Mouse (Mus musculus): Measurements from ENCODE around the gene Polr2f. TPM values are rescaled to one million over a fixed set of nuclear protein-coding genes. Genes with fewer than 3 reads are reported as not detected.
A peak's percentile ranks its signal among the peaks of the same experiment; 100 is the strongest.

Polr2f gene
- polyA plus RNA-seq, 1 experiment, result 134 TPM

- Histone ChIP-seq H3K27ac (ENCODE audit: insufficient read depth, low read length) (no peak overlapping the region), H3K4me1 (ENCODE audit: control insufficient read depth, insufficient read depth, low read length) (no peaks in the 10 kb centered on the region), H3K4me3 (ENCODE audit: insufficient read depth, low read length) (no peak overlapping the region)
- 0 out of 2 replicates have a peak, but pooled peaks have one; percentile 26 for TF ChIP-seq CTCF (IDR thresholded peaks at IDR 0.05; ENCODE audit: extremely low read depth, insufficient read depth, low read length)
- no peak for TF ChIP-seq POLR2A (IDR thresholded peaks at IDR 0.05; ENCODE audit: extremely low read depth, insufficient read depth, low read length)
These were observed 12.6 kb upstream of the Polr2f start for GRCm38 (mm10) chr15:79128208-79128607.

GRCm38 (mm10) chr15:79129311-79129710 lies 11.5 kb upstream of the Polr2f start:
- no peaks in the 10 kb centered on the region for H3K4me1 ChIP-seq (ENCODE audit: control insufficient read depth, insufficient read depth, low read length)
- TF ChIP-seq CTCF (IDR thresholded peaks at IDR 0.05; ENCODE audit: extremely low read depth, insufficient read depth, low read length) (no peak), POLR2A (IDR thresholded peaks at IDR 0.05; ENCODE audit: extremely low read depth, insufficient read depth, low read length) (no peak)
- no peak overlapping the region for H3K4me3 ChIP-seq (ENCODE audit: insufficient read depth, low read length)
- no peak overlapping the region for H3K27ac ChIP-seq (ENCODE audit: insufficient read depth, low read length)

- H3K4me3 ChIP-seq (ENCODE audit: insufficient read depth, low read length), result no peak overlapping the region
- H3K27ac ChIP-seq (ENCODE audit: insufficient read depth, low read length), result no peak overlapping the region
- no peaks in the 10 kb centered on the region for H3K4me1 ChIP-seq (ENCODE audit: control insufficient read depth, insufficient read depth, low read length)
- TF ChIP-seq POLR2A (IDR thresholded peaks at IDR 0.05; ENCODE audit: extremely low read depth, insufficient read depth, low read length), result no peak
- no peak for TF ChIP-seq CTCF (IDR thresholded peaks at IDR 0.05; ENCODE audit: extremely low read depth, insufficient read depth, low read length)
These were observed 10.0 kb upstream of the Polr2f start for GRCm38 (mm10) chr15:79130782-79131181.

- Histone ChIP-seq H3K27ac (ENCODE audit: insufficient read depth, low read length) (no peak overlapping the region), H3K4me3 (ENCODE audit: insufficient read depth, low read length) (no peak overlapping the region), H3K4me1 (ENCODE audit: control insufficient read depth, insufficient read depth, low read length) (no peaks in the 10 kb centered on the region)
- TF ChIP-seq CTCF (IDR thresholded peaks at IDR 0.05; ENCODE audit: extremely low read depth, insufficient read depth, low read length), result no peak
These were observed 9.4 kb upstream of the Polr2f start for GRCm38 (mm10) chr15:79131442-79131841.

GRCm38 (mm10) chr15:79133191-79133661 lies 7.6 kb upstream of the Polr2f start:
- no peaks in the 10 kb centered on the region for H3K4me1 ChIP-seq (ENCODE audit: control insufficient read depth, insufficient read depth, low read length)
- no peak overlapping the region for H3K4me3 ChIP-seq (ENCODE audit: insufficient read depth, low read length)
- no peak for TF ChIP-seq POLR2A (IDR thresholded peaks at IDR 0.05; ENCODE audit: extremely low read depth, insufficient read depth, low read length)
- no peak for TF ChIP-seq CTCF (IDR thresholded peaks at IDR 0.05; ENCODE audit: extremely low read depth, insufficient read depth, low read length)
- H3K27ac ChIP-seq (ENCODE audit: insufficient read depth, low read length), result no peak overlapping the region

- Histone ChIP-seq H3K27ac (ENCODE audit: insufficient read depth, low read length) (no peak overlapping the region), H3K4me3 (ENCODE audit: insufficient read depth, low read length) (no peak overlapping the region), H3K4me1 (ENCODE audit: control insufficient read depth, insufficient read depth, low read length) (no peaks in the 10 kb centered on the region)
- TF ChIP-seq CTCF (IDR thresholded peaks at IDR 0.05; ENCODE audit: extremely low read depth, insufficient read depth, low read length), result no peak
- no peak; the same call in 1 of the 2 replicates for TF ChIP-seq POLR2A (IDR thresholded peaks at IDR 0.05; ENCODE audit: extremely low read depth, insufficient read depth, low read length)
These were observed 6.1 kb upstream of the Polr2f start for GRCm38 (mm10) chr15:79134496-79135270.

GRCm38 (mm10) chr15:79135332-79135731 lies 5.5 kb upstream of the Polr2f start:
- Histone ChIP-seq H3K27ac (ENCODE audit: insufficient read depth, low read length) (no peak overlapping the region), H3K4me1 (ENCODE audit: control insufficient read depth, insufficient read depth, low read length) (no peaks in the 10 kb centered on the region), H3K4me3 (ENCODE audit: insufficient read depth, low read length) (no peak overlapping the region)
- TF ChIP-seq POLR2A (IDR thresholded peaks at IDR 0.05; ENCODE audit: extremely low read depth, insufficient read depth, low read length) (0 out of 2 replicates have a peak, but pooled peaks have one; percentile 26), CTCF (IDR thresholded peaks at IDR 0.05; ENCODE audit: extremely low read depth, insufficient read depth, low read length) (no peak)

GRCm38 (mm10) chr15:79135783-79136575 lies 4.8 kb upstream of the Polr2f start:
- Histone ChIP-seq H3K27ac (ENCODE audit: insufficient read depth, low read length) (no peak overlapping the region), H3K4me3 (ENCODE audit: insufficient read depth, low read length) (no peak overlapping the region), H3K4me1 (ENCODE audit: control insufficient read depth, insufficient read depth, low read length) (no peaks in the 10 kb centered on the region)
- no peak for TF ChIP-seq CTCF (IDR thresholded peaks at IDR 0.05; ENCODE audit: extremely low read depth, insufficient read depth, low read length)
- TF ChIP-seq POLR2A (IDR thresholded peaks at IDR 0.05; ENCODE audit: extremely low read depth, insufficient read depth, low read length), result no peak

GRCm38 (mm10) chr15:79139640-79140039 lies 1.2 kb upstream of the Polr2f start:
- H3K27ac ChIP-seq (ENCODE audit: insufficient read depth, low read length), result no peak overlapping the region
- H3K4me3 ChIP-seq (ENCODE audit: insufficient read depth, low read length), result no peak overlapping the region
- no peaks in the 10 kb centered on the region for H3K4me1 ChIP-seq (ENCODE audit: control insufficient read depth, insufficient read depth, low read length)
- TF ChIP-seq CTCF (IDR thresholded peaks at IDR 0.05; ENCODE audit: extremely low read depth, insufficient read depth, low read length) (peak; percentile 41), POLR2A (IDR thresholded peaks at IDR 0.05; ENCODE audit: extremely low read depth, insufficient read depth, low read length) (no peak)

Data from cortical plate, adult 2 months (tissue).